Mouse (Mus musculus): ENCODE data around the gene Pibf1. TPM values are rescaled to one million over a fixed set of nuclear protein-coding genes. Genes with fewer than 3 reads are reported as not detected.

The Pibf1 gene
- total RNA-seq (2021) = 10 to 100 TPM; 14.3 to 16.2 TPM

DNA sequence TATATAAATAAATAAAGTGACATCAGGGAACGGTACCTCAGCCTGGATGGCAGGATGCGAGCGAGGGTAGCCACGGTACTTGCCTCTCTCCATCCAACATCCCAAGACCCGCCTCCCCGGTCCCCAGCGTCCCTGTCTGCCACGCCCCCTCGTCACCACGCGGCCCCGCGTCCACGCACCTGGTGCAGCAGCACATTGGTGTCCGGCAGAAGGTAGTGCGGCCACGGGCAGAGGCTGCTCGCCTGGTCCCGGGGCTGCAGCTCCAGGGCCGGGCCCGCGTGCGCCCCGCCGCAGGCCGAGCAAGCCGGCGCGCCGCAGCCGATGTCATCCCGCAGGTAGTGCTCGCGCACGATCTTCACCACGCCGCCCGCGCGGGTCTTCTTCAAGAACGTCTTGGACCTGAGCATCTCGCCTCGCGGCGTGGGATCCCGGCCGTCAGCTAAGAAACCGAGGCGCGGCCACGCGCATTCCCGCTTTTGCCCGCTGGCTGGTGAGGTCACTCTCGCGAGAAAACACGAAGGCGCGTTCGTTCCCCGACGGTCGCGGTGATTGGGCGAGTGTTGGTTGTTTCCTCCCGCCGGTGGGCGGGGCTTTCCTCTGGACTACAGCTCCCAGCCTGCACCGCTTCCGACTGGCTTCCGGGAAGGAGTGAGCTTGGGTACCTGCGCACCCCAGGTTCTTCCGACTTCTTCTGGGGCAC, at the start of gene Pibf1, which contains the start of gene Dis3:
Gene Pibf1 (plus strand): TSS at position 158 of the 700 bp plus-strand sequence.
Gene Dis3 (minus strand): TSS at position 504 of the 700 bp plus-strand sequence.
- peak; percentile 99 for DNase-seq

DNA sequence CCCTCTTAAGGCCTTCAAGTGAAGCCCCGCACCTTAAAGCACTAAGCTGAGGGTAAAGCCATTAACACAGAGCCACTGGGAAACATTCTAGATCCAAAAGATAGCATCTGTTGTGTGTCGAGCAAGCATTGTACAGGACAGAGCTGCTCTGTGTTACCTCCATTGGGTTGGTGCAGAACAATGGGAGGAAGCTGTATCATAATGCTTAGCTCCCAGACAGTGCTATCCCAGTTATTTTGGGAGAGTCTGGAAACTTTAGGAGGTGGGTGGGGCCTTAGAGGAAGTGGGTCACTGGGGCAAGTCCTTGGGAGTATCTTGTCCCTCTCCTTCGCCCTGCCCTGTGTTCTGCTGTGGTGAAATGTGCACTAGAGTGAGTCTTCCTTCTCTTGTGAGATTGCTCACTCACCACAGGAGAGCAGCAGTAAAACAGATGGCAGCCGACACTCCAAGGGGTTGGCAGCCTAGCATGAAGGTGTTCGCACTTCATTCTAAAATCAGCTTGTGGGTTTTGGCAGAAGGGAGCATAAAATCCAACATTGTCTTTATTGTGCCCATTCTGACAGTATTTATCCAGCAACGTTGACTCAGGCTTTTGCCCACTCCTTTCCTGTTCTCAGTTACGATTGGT, 40.2 kb upstream of the Pibf1 start:
- DNase-seq = no peak

- peak; percentile 41 to 55 for DNase-seq
Observed at GRCm38 (mm10) chr14:99060616-99061015, 38.6 kb upstream of the Pibf1 start.

DNA sequence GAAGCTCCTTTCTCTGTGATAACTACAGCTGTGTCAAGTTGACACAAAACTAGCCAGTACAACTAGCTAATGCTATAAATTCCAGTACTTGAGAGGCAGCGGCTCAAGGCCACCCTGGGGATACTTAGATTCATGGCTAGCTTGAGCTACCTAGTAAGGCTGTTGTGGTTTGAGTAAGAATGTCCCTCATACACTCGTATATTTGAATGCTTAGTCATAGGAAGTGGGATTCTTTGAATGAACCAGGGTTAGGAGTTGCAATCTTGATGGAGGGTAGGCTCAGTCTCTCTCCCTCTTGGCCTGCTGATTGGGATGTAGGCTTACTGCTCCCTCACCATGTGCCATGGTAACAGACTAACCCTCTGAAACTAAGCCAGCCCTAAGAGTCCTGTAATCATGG, 36.1 kb upstream of the Pibf1 start:
- DNase-seq = no peak

DNA sequence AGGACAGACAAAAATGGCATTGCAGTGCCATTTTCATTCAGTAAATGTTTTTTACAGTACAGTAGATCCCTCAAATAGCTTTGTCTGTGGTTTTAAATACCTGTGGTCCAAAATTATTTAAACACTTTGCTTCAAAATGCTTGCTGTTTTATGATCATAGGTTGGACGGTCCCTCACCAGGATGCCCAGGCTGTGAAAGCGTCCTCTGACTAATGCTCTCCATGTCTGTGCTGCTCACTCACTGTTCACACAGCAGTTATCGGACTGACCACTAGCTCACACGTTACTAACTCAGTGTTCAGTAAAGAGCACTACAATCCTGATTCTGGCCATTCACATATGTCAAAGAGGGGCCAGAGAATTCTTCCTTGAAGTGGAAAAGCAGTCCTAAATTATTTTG, 28.1 kb upstream of the Pibf1 start:
- DNase-seq = no peak

GRCm38 (mm10) chr14:99088947-99089346, 10.3 kb upstream of the Pibf1 start:
- no peak for DNase-seq

GRCm38 (mm10) chr14:99099967-99100587, 853 bp downstream of the Pibf1 start:
- DNase-seq = no peak

DNA sequence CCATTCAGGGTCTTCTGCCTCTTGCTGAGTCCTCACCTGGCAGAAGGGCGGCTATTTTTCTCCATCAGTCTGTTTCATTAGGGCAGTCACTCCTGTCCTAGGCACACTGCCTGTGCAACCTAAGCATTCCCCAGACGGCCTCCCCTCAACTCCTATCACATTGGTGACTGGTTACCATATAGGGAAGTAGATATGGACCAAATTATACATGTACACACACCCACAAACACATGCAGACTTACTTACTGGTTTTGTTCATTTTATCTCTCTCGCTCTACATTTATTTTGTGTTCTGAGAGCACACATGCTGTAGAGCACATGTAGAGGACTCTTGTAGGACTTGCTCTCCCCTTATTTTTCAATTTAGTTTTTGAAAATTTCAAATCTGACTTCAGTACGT, 3.8 kb downstream of the Pibf1 start:
- no peak for DNase-seq

DNA sequence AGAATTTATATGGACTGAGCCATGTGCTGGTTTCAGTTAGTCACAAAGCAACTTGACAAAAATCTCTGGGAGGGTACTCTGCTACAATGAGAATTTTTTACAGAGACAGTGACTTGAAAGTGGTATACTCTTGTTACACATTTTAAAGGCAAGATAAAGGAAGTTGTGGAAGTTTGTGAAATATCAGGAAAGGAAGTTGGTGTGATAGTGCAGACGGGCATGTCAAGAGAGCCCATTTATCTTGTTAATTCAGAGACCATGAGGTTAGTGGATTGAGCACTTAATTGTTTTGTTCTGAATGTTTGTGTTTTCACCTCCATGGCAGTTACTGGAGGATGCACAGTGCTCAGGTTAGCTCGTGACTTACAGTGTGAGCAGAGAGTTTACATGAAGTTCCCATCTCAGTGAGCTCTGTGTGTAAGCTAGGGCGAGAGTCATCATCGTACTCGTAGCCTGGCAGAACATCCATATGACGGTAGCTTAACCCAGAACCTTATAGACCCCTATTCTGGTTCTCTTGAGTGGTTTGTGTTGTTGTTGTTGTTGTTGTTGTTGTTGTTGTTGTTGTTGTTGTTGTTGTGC, 5.4 kb downstream of the Pibf1 start:
- DNase-seq = no peak

DNA sequence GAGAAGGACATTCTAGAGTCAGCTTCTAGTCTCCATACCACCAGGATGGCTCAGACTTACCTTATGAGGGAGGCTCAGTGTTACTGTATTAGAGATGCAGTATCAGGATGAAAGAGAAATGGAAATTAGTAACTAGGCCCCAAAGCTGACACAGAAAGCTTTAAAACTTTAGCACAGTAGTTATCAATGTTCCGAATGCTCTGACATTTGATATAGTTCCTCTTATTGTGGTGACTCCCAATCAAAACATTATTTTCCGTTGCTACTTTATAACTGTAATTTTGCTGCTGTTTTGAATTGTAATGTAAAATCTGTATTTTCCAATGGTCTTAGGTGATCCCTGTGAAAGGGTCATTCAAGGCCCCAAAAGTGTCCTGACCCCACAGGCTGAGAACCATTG, 7.4 kb downstream of the Pibf1 start:
- no peak for DNase-seq

- no peak for DNase-seq
Observed at GRCm38 (mm10) chr14:99107631-99108187, 8.5 kb downstream of the Pibf1 start.

DNA sequence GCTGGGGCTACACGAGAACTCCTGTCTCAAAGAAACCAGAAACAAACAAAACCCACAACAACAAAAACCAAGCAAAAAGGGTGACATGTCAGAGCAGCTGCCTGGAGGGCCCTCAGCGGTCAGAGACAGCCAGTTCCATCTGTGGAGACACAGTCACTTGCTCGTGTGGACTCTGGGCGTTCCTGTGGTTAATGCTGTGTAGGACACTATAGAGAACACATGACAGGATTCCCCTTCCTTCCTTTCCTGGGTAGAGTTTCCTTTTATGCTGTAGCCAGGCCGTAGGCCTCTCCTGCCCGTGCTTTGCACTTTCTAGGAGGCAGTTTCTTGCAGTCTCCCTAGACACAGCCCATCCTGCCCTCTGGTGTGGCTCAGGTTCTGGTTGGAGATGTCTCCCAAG, 9.5 kb downstream of the Pibf1 start:
- no peak for DNase-seq

DNA sequence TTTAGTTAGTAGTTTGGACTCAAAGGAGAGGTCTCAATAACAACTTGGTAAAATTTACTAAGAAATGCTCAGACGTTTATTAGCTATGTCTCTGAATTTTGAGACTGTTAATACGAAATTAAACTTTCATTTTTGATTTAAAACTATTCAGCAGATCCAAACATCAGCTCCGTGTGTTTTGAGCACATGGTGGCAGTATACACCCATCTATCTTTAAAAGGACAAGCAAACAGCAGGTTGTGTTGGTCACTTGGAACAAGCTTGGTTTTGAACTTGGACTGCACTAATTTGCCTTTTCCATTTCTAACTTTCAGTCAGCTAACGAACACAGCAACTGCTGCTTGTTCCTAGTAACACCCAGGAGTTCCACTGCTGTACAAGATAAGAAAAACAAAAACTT, 18.4 kb downstream of the Pibf1 start:
- no peak for DNase-seq

GRCm38 (mm10) chr14:99121584-99122339, 22.5 kb downstream of the Pibf1 start:
- no peak for DNase-seq

DNA sequence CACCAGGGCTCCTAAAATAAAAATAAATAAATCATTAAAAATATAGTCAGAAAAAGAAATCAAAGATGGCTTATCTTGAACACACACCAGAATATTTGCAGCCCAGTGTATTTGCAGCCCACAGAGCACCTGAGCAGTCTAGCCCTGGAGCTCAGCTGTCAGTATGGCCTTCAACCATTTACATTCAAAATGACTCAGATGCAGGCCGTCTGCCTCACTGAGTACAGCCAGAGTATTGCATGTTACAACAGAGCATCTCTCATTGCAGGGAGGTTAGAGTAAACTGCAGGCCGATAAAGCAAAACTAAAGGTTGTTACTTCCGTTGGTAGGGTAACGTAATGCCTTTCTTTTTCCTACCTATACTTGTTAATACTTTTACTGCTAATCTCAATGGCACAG, 24.9 kb downstream of the Pibf1 start:
- no peak for DNase-seq

DNA sequence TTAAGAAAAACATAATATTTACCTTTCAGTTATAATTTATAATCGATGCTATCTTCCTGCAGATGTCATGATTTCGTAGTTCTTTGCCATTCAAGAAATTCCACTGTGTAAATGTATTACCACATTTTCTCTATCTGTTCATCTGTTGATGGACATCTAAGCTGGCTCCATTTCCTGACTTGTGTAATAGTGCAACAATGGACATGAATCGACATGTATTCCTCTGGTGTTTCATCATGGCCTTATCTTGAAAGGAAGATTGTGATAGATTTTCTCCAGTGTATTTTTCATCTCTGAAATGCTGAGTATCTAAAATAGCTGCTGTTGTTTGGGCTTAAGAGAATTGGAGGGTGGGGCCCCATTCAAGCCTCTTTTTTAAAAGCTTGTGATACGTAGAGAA, 27.5 kb downstream of the Pibf1 start:
- DNase-seq = no peak

DNA sequence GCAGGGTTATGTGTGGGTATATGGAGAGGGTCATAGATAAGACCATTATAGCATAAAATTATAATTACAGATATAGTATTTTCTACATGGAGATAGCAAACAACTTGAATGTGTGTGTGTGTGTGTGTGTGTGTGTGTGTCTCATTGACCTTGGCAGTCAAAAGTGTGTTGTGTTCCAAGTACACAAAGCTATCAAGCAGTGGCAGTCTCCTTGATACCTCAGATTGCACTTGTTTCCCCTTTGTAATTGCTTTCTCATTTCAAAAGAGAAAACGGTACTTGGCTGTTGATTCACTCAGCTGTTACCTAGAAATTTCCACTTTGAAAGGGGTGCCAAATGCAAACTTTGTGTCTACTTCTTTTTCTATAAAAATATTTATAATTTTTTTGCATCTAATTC, 28.3 kb downstream of the Pibf1 start:
- no peak for DNase-seq

DNA sequence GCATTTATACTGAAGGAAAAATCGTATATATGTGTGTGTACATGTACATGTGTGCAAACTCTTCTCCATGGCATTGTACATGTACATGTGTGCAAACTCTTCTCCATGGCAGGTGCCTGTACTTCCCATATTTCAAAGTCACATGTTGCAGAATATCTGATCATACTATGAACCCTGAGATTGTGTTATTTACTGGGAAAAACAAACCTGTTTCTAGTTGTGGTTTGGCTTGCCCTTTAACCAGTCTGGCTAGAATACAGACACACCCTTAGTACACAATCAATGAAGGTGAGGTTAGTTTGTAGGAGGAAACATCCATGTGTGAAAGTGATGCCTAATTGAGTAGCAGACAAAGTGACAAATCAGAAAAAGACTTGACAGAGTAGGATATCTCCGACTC, 29.8 kb downstream of the Pibf1 start:
- DNase-seq = no peak

GRCm38 (mm10) chr14:99134048-99134447, 34.8 kb downstream of the Pibf1 start:
- DNase-seq = no peak

DNA sequence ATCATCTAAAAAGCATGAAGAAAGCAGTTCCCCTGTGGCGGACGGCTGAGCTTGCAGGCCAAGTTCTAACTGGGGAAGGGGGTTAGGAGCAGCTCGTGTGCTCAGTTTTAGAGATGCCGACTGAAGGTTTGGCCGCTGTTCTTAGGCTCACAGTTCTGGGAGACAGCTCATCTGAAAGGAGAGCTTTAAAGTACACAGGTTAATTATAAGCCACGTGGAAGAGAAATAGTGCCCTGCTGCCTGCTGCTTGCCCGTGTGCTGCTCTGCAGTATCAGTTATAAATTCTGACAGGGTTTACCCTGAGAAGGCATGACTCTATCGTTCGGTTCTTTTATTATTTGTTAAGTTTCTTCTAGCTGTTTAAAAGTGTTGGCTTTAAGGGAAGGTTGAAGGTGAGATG, 36.5 kb downstream of the Pibf1 start:
- DNase-seq = no peak

DNA sequence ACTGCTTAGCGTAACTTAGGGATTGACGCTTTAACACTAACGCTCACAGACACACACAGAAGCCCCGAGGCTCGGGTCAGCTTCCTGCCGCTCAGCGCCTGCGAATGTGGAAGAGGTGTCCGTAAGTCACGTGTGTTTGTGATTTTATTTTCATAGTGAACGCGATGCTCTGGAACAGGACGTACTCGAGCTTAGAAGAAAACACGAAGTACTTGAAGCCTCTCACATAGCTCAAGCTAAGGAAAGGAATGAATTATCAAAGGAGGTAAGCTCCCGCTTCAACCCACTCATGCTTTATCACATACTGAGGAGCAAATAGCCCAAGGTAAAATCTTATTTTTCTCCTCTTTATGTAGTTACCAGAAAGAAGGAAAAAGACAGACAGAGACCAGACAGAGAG, 37.1 kb downstream of the Pibf1 start:
- DNase-seq = no peak

DNA sequence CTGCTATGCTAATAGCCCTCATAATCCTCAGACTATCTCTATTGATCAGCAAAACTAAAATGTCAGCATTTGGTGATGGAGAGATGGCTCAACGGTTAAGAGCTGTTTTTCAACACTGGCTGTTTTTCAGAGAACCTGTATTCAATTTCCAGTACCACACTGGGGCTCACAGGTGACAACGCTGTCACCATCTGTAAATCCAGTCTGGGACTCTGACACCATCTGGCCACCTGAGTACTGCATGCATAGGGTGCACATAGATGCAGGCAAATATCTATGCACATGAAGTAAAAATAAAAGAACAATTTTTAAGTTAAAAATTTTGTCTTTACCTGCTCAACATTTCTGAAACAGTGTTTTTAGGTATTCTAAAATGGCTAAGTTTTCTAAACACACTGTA, 40.8 kb downstream of the Pibf1 start:
- DNase-seq = no peak
